Mouse (Mus musculus): ENCODE results near the gene Romo1. TPM values are rescaled to one million over a fixed set of nuclear protein-coding genes. Genes with fewer than 3 reads are reported as not detected.
"Not testable (repeated sequence)": the region's sequence is repeated elsewhere in the genome, so short reads cannot be mapped to it uniquely, and the experiment has no call there.

The Romo1 gene
- 438 and 500 TPM in 2 replicates for polyA plus RNA-seq (2014; fragmentation: Nextera tagmentation; extraction: Ambion mirVana)

- Histone ChIP-seq H3K4me1 (ENCODE audit: control insufficient read depth, insufficient read depth, low read length) (peaks cover 12% of the 10 kb centered on the region), H3K9ac (replicated peaks; ENCODE audit: low read depth, low read length) (peak within 1 kb of the TSS; percentile 83), H3K27ac (ENCODE audit: low read depth, low read length) (peak within 1 kb of the TSS; percentile 90), H3K4me2 (ENCODE audit: low read depth, low read length) (peak within 1 kb of the TSS; percentile 71), H3K36me3 (ENCODE audit: control insufficient read depth, insufficient read depth, low read length) (peaks cover 29% of the 10 kb centered on the region), H3K9me3 (ENCODE audit: control insufficient read depth, low read length) (no peaks in the 10 kb centered on the region), H3K4me3 (ENCODE audit: low read depth, low read length) (peak within 1 kb of the TSS; percentile 72), H3K27me3 (ENCODE audit: control insufficient read depth, insufficient read depth, low read length) (no peaks in the 10 kb centered on the region)
- under 1% methylated on average over 68 of the region's 70 CpGs for WGBS
- peak; percentile 99 for ATAC-seq (ENCODE audit: low read depth)
These were observed at the start of gene Romo1, which contains the start of gene Nfs1 for GRCm38 (mm10) chr2:156143953-156144724. Gene Romo1 (plus strand): TSS chr2:156144039. Gene Nfs1 (minus strand): TSS chr2:156144186.

GRCm38 (mm10) chr2:156110627-156111357, 33.0 kb upstream of the Romo1 start:
- peak overlapping the region; percentile 94 for H3K9ac ChIP-seq (replicated peaks; ENCODE audit: low read depth, low read length)
- H3K36me3 ChIP-seq (ENCODE audit: control insufficient read depth, insufficient read depth, low read length): no peaks in the 10 kb centered on the region
- H3K4me3 ChIP-seq (ENCODE audit: low read depth, low read length): peak overlapping the region; percentile 83
- no peaks in the 10 kb centered on the region for H3K27me3 ChIP-seq (ENCODE audit: control insufficient read depth, insufficient read depth, low read length)
- peak overlapping the region; percentile 89 for H3K27ac ChIP-seq (ENCODE audit: low read depth, low read length)
- peak; percentile 78 for ATAC-seq (ENCODE audit: low read depth)
- H3K9me3 ChIP-seq (ENCODE audit: control insufficient read depth, low read length): no peaks in the 10 kb centered on the region
- 2% methylated on average over 16 of the region's 16 CpGs for WGBS
- peak overlapping the region; percentile 65 for H3K4me2 ChIP-seq (ENCODE audit: low read depth, low read length)
- peaks cover 11% of the 10 kb centered on the region for H3K4me1 ChIP-seq (ENCODE audit: control insufficient read depth, insufficient read depth, low read length)

GRCm38 (mm10) chr2:156111358-156112079, 32.3 kb upstream of the Romo1 start, which contains the start of the genes Cpne1 and Rbm12:
Gene Cpne1 (minus strand): TSS chr2:156111965.
Gene Rbm12 (minus strand): TSS chr2:156111978.
- Histone ChIP-seq H3K4me1 (ENCODE audit: control insufficient read depth, insufficient read depth, low read length) (peaks cover 11% of the 10 kb centered on the region), H3K4me2 (ENCODE audit: low read depth, low read length) (peak within 1 kb of the TSS; percentile 65), H3K9me3 (ENCODE audit: control insufficient read depth, low read length) (no peaks in the 10 kb centered on the region), H3K27ac (ENCODE audit: low read depth, low read length) (peak within 1 kb of the TSS; percentile 89), H3K36me3 (ENCODE audit: control insufficient read depth, insufficient read depth, low read length) (no peaks in the 10 kb centered on the region), H3K4me3 (ENCODE audit: low read depth, low read length) (peak within 1 kb of the TSS; percentile 83), H3K27me3 (ENCODE audit: control insufficient read depth, insufficient read depth, low read length) (no peaks in the 10 kb centered on the region), H3K9ac (replicated peaks; ENCODE audit: low read depth, low read length) (peak within 1 kb of the TSS; percentile 94)
- under 1% methylated on average over 55 of the region's 74 CpGs for WGBS
- ATAC-seq (ENCODE audit: low read depth): peak; percentile 91

GRCm38 (mm10) chr2:156112080-156112423, 31.8 kb upstream of the Romo1 start:
- not testable (repeated sequence) for H3K9ac ChIP-seq (replicated peaks; ENCODE audit: low read depth, low read length); ATAC-seq (ENCODE audit: low read depth)
- WGBS: 28% methylated on average over 5 of the region's 5 CpGs

GRCm38 (mm10) chr2:156119566-156119965, 24.3 kb upstream of the Romo1 start:
- Histone ChIP-seq H3K9ac (replicated peaks; ENCODE audit: low read depth, low read length) (no peak overlapping the region), H3K27me3 (ENCODE audit: control insufficient read depth, insufficient read depth, low read length) (no peaks in the 10 kb centered on the region), H3K4me3 (ENCODE audit: low read depth, low read length) (no peak overlapping the region), H3K27ac (ENCODE audit: low read depth, low read length) (no peak overlapping the region), H3K4me2 (ENCODE audit: low read depth, low read length) (no peak overlapping the region), H3K9me3 (ENCODE audit: control insufficient read depth, low read length) (no peaks in the 10 kb centered on the region), H3K36me3 (ENCODE audit: control insufficient read depth, insufficient read depth, low read length) (peaks cover 4% of the 10 kb centered on the region; the same call in 1 of the 2 replicates), H3K4me1 (ENCODE audit: control insufficient read depth, insufficient read depth, low read length) (no peaks in the 10 kb centered on the region)
- ATAC-seq (ENCODE audit: low read depth): no peak

More at GRCm38 (mm10) chr2:156112080-156112423, 31.8 kb upstream of the Romo1 start:
- H3K4me3 ChIP-seq (ENCODE audit: low read depth, low read length): peak overlapping the region; percentile 83
- H3K27me3 ChIP-seq (ENCODE audit: control insufficient read depth, insufficient read depth, low read length); H3K36me3 ChIP-seq (ENCODE audit: control insufficient read depth, insufficient read depth, low read length); H3K27ac ChIP-seq (ENCODE audit: low read depth, low read length); H3K9me3 ChIP-seq (ENCODE audit: control insufficient read depth, low read length): not testable (repeated sequence)
- H3K4me1 ChIP-seq (ENCODE audit: control insufficient read depth, insufficient read depth, low read length): peaks cover 11% of the 10 kb centered on the region
- peak overlapping the region; percentile 31 for H3K4me2 ChIP-seq (ENCODE audit: low read depth, low read length)

- H3K9ac ChIP-seq (replicated peaks; ENCODE audit: low read depth, low read length): no peak overlapping the region
- no peaks in the 10 kb centered on the region for H3K4me1 ChIP-seq (ENCODE audit: control insufficient read depth, insufficient read depth, low read length)
- no peak overlapping the region for H3K4me3 ChIP-seq (ENCODE audit: low read depth, low read length)
- no peak overlapping the region for H3K27ac ChIP-seq (ENCODE audit: low read depth, low read length)
- no peaks in the 10 kb centered on the region for H3K9me3 ChIP-seq (ENCODE audit: control insufficient read depth, low read length)
- ATAC-seq (ENCODE audit: low read depth): no peak
- no peak overlapping the region for H3K4me2 ChIP-seq (ENCODE audit: low read depth, low read length)
- no peaks in the 10 kb centered on the region for H3K27me3 ChIP-seq (ENCODE audit: control insufficient read depth, insufficient read depth, low read length)
- WGBS: 97% methylated on average over 5 of the region's 5 CpGs
- peaks cover 4% of the 10 kb centered on the region; the same call in 1 of the 2 replicates for H3K36me3 ChIP-seq (ENCODE audit: control insufficient read depth, insufficient read depth, low read length)
These were observed 20.1 kb upstream of the Romo1 start for GRCm38 (mm10) chr2:156123731-156124130.

- Histone ChIP-seq H3K4me3 (ENCODE audit: low read depth, low read length) (no peak within 1 kb of the TSS), H3K9me3 (ENCODE audit: control insufficient read depth, low read length) (no peaks in the 10 kb centered on the region), H3K4me1 (ENCODE audit: control insufficient read depth, insufficient read depth, low read length) (no peaks in the 10 kb centered on the region), H3K36me3 (ENCODE audit: control insufficient read depth, insufficient read depth, low read length) (peaks cover 8% of the 10 kb centered on the region), H3K4me2 (ENCODE audit: low read depth, low read length) (no peak within 1 kb of the TSS), H3K27ac (ENCODE audit: low read depth, low read length) (no peak within 1 kb of the TSS), H3K27me3 (ENCODE audit: control insufficient read depth, insufficient read depth, low read length) (no peaks in the 10 kb centered on the region), H3K9ac (replicated peaks; ENCODE audit: low read depth, low read length) (no peak within 1 kb of the TSS)
- 98% methylated on average over 5 of the region's 5 CpGs for WGBS
- ATAC-seq (ENCODE audit: low read depth): no peak
These were observed 16.8 kb upstream of the Romo1 start, which contains the start of gene Gm28036 for GRCm38 (mm10) chr2:156126992-156127391. Gene Gm28036 (minus strand): TSS chr2:156127092.

GRCm38 (mm10) chr2:156134161-156134560, 9.7 kb upstream of the Romo1 start:
- Histone ChIP-seq H3K9ac (replicated peaks; ENCODE audit: low read depth, low read length) (no peak overlapping the region), H3K4me1 (ENCODE audit: control insufficient read depth, insufficient read depth, low read length) (no peaks in the 10 kb centered on the region), H3K4me2 (ENCODE audit: low read depth, low read length) (no peak overlapping the region), H3K27ac (ENCODE audit: low read depth, low read length) (no peak overlapping the region), H3K27me3 (ENCODE audit: control insufficient read depth, insufficient read depth, low read length) (no peaks in the 10 kb centered on the region), H3K36me3 (ENCODE audit: control insufficient read depth, insufficient read depth, low read length) (peaks cover 4% of the 10 kb centered on the region; the same call in 1 of the 2 replicates), H3K4me3 (ENCODE audit: low read depth, low read length) (no peak overlapping the region), H3K9me3 (ENCODE audit: control insufficient read depth, low read length) (no peaks in the 10 kb centered on the region)
- ATAC-seq (ENCODE audit: low read depth): no peak
- WGBS: 87% methylated on average over 5 of the region's 5 CpGs

All from neural tube, embryonic 14.5 days (tissue).